Mouse (Mus musculus) G1E-ER4 (cell line): ENCODE data around the gene Map1a. TPM values are rescaled to one million over a fixed set of nuclear protein-coding genes. Genes with fewer than 3 reads are reported as not detected.

Experiments used
- GATA1 ChIP-seq: IDR thresholded peaks from one replicate; pipeline ENCODE4 v1.8.0; 2012; ENCODE audit warnings: low read length, inconsistent platforms
- polyA plus RNA-seq: library from polyadenylated mRNA; stranded (reverse); fragments of >175 nt; gene quantifications from 2 replicates; pipeline ENCODE4 v1.2.3, GENCODE M21; 2012

The Map1a gene
- polyA plus RNA-seq, 1 experiment = 20.0 TPM

DNA sequence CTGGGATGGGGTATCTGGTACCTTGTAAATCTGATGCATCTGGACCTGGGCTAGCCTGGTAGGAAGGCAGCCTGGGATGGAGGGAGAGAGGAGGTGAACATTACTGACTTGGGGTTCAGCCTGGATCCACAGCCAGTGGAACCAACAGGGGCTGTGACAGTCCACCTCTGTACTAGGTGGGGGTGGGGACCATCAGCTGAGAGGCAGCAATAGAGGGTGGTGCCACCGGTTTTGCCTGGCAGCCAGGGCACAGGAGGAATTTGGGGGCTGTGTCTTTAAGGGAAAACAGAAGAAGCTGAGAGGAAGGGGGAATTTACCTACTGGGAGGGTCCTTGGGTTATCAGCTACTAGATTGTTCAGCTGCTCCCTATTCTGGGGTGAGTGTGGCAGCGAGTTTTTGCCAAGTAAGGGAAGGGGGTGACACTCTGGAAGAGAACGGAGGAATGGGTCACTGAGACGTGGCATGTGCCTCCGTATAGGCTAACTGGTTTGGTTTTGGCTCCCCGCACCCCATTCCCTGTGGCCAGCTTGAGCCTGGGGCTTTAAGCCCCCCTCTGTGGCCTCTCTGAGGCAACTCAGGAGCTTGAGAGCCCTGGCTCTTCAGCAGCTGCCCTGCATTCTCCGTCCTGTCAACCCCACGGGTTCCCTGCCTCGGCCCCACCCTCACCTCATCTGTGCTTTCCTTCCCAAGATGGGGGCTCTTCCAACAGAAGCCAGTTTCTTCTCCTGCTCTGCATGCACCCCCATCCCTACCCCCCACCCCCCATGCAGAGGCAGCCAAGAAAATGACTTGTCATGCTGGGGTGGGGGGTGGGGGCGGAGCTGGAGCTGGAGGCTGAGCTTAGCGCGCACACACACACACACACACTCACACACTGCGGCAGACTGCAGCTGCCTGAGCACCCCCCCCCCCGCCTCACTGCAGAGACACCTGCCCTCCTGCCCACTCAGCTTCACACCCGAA is 6.5 kb downstream of the Map1a start:
- no peak for TF ChIP-seq GATA1

DNA sequence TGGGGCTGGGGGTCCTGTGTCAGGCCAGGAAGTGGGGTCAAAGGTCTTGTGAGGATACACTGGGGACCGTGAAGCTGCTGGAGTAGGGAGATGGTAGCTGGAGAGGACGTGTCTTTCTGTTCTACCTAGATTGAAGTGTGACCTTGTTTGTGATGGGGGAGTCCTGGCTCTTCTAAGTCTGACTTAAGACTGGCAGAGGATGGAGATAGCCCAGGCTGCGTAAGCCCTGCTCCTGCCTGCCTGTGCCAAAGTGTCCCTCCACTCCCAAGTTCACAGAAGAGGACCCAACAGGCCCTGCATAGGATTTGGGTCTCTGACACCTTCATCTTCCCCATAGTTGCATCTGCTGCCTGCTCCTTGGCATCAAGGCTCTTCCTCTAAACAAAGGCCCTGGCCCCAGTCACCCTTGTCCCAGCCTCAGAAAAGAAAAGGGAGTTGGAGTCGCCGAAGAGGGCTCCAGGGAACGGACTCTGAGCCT is 7.4 kb downstream of the Map1a start:
- no peak for TF ChIP-seq GATA1

DNA sequence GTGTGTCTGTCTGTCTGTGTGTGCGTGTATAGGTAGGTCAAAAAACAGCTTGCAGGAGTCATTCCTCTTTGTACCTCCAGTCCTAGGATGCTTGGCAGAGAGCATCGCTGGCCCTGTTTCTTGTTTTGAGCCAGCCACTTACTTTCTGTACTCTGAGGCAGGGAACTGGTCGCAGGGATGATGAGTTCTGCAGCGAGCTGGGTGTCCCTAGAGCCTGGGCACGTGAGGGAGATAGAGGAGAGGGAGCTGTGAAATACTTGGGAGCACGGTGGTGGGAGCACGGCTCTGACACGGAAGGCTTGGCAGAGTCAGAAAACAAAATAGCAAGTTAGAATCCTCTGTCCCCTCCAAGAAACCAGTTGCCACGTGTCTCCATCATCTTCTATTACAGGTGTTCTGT is 8.3 kb downstream of the Map1a start:
- no peak for TF ChIP-seq GATA1

DNA sequence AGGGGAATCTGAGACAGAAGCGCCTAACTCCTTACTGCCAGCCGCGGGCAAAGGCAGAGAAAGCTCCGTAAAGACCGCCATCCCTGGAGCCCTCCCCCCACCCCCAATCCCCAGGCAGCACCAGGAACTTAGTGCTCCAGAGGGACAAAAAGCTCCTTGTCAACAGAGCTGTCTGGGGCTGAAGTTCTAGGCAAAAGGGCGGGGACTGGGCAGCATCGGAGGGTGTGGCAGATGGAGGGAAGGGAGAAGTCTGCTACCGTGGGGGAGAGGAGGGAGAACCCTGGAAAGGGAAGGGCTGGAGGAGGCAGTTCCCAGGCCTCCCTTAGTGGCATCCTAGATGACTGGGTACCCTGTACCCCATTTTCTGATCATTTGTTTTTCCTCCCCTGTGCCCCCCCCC is 8.7 kb downstream of the Map1a start:
- no peak for TF ChIP-seq GATA1

DNA sequence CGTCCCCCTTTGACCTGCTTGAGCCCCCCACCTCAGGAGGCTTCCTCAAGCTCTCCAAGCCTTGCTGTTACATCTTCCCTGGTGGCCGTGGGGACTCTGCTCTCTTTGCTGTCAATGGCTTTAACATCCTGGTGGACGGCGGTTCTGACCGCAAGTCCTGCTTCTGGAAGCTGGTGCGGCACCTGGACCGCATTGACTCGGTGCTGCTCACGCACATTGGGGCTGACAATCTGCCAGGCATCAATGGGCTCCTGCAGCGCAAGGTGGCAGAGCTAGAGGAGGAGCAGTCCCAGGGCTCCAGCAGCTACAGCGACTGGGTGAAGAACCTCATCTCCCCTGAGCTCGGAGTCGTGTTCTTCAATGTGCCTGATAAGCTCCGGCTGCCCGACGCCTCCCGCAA is 10.1 kb downstream of the Map1a start:
- no peak for TF ChIP-seq GATA1

DNA sequence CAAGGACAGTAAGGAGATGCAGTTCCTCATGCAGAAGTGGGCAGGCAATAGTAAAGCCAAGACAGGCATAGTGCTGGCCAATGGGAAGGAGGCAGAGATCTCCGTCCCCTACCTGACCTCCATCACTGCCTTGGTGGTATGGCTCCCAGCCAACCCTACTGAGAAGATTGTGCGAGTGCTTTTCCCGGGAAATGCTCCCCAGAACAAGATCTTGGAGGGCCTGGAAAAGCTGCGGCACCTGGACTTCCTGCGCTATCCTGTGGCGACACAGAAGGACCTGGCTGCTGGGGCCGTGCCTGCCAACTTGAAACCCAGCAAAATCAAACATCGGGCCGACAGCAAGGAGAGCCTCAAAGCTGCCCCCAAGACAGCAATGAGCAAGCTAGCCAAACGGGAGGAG is 10.6 kb downstream of the Map1a start:
- no peak for TF ChIP-seq GATA1

DNA sequence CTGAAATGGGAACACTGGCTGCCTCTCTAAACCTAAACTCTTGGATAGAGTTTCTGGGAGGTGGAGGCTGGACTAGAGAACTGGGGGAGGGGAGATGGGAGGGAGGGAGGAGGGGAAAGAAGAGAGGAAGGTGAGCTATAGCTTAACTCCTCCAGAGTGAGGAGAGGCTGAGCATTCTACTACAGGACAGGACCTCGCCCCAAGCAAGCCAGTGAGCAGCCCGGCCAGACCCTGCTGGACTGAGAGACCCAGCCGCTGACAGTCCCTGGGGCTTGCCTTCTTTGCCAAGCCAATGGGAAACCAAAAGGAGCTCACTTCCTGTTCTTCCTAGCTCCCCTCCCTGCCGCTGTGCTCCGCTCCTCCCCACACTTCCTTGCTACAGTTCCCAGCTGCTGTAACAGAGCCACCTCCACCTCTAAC is 19.6 kb downstream of the Map1a start:
- no peak for TF ChIP-seq GATA1

DNA sequence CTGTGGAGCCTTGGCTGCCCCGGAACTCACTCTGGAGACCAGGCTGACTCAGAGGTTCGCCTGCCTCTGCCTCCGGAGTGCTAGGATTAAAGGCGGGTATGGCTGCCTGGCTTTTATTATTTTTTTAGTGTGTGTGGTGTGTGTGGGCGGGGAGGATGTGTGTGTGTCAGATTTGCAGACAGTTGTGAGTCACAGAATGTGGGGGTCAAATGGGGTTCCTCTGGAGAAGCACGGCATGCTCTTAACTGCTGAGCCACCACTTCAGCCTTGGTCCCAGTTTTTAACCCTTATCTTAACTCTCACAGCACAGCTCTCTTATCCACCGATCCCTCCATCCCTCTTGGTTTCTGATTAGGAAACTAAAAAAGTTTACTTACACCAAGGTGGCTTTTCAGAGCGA is 26.9 kb downstream of the Map1a start:
- no peak for TF ChIP-seq GATA1

DNA sequence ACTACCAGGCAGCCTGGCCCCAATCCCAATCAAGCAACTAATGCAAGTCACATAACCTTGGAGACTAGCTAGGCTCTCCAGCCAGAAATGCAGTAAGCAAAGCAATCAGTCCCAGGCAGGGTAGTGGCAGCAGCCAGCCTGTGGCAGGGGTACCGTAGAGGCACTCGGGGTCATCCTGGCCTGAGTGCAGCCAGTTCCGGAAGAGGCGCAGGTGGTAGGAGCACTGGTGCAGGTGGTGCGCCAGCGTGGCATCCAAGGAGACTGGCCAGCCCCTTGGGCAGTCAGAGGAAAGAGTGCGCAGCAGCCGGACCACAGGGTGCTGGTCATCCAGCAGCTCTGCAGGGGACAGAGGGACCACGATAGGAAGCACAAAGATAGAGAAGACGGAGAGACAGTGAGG is 33.6 kb downstream of the Map1a start:
- TF ChIP-seq GATA1 = no peak

DNA sequence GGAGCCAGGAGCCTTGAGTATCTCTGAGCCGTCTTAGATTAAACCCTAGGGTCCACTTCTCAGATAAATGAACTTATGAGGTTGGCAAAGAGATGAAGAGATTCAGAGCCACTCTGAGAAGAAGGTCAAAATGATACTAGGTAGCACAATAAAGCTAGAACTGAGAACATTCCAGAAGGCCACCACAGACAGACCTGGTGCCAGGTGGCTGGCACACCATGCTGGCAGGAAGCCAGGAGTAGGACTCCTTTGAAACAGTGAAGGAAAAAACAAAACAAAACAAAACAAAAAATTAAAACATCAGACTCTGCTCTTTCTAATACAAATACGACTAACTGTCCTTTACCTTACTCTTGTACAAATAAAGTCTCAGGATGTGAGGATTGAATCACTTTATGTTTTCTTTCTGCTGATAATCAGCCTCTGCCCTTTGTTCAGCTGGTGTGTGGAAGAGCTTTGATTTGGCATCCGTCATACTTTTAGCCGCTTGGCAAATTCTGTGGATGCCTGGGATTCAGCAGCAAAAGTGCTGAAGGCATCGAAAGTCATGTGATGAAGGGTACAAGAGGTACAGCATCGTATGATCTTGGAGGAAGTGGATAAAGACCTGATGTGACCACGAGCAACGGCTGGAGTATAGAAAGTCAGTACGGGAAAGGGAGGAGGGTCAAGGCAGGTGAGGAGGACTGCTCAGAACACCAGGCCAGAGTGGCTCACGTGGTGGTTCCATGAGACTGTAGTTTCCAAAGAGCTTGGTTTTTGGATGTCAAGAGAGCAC is 34.5 kb downstream of the Map1a start:
- no peak for TF ChIP-seq GATA1

DNA sequence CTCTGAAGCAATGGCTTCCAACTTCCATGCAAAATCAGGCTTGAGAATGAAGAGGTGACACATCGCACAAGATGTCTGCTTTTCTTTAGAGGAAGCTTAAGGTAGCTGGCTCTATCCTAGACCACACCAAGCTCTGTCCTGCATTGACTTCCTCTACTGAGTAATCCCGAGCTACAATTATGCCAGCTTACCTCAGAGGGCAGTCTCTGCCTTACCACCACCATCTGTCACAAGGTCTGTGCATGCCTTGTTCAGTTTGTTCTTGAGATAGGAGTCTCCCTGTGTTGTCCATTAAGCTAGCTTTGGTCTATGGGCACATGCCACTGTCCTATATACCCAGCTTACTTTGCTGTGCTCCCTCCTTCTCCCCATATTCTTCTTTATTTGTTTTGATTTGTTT is 40.1 kb downstream of the Map1a start:
- no peak for TF ChIP-seq GATA1

DNA sequence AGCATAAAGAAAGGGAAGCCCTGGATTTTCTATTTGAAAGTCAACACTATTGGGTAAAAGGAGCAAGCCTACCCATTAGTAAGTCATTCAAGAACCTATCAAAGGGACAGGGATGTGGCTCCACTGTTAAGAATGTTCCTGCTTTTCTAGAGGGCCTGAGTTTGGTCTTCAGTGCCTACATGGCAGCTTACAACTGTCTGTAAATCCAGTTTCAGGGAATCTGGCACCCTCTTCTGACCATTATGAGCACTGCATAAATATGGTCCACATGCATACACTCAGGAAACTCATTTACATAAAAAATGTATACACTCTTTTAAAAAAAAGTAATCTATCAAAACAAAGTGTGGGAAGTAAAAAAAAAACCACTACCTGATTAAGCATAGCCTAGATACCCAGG is 49.7 kb downstream of the Map1a start:
- TF ChIP-seq GATA1 = no peak

DNA sequence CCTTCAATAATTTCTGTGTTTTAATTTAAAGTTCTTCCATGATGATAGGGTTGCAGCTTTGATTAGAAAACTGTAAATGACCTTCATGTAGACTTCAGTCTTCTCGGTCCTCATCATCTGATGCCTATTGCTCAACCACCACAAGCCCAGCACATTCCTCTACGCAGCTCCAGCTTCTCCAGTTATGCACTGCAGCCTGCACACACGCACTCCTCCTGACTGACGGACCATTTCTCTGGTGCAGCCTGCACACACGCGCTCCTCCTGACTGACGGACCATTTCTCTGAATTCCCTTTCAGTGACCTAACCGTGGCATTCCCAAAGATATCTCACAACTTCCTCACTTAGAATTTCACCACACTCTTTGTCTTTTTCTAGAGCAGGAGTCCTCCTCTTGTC is 63.8 kb downstream of the Map1a start:
- TF ChIP-seq GATA1 = no peak

DNA sequence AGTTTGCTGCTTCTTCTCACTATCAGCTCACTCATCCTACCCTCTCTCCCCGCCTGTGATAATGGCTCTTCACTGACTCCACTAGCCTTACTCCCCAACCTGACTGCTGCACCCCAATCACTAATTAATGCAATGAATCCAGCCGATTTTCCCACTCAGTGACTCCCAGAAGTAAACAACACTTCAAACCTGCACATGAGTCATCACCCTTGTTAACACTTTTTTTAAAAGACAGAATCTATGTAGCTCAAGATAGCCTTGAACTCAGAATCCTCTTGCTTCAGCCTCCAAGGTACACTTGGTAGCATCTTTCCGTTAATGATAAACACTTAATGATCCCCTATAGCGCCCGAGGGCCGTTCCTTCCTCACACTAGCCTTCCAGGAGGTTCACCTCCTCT is 65.0 kb downstream of the Map1a start:
- TF ChIP-seq GATA1 = no peak

DNA sequence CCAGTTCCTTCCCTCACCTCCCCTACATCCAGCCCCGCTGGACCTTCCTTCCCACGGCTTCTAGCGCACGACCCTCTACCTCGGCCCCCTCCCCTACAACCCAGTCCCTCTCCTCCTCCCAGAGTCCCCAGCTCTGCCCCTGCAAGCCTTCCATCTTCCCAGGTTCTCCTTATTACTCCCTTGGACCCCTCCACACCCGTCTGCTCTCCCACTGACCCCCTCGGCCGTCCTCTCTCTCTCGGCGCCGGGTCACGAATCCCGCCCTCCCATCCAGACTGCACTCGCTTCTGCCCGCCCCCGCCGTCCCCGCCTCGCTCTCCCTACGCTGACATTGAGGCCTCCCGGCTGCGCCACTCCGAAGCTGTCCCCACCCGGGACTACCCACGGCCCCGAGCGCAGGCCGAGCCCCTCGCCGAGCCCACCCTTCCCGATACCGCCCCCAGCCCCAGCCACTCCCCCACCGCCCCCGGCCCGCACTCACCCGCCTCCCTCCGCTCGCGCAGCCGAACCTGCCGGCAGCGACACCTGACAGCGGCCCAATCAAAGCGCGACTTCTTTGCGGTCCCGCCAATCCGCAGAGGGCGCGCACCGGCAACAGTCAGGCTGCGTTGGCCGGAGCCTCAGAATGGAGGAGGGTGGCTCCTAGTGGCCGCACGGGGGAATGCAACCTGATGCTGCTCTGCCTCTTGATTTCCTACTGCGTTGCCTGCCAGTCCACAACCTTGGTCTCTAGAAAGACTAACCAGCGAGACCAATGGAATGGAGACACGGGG is 65.6 kb downstream of the Map1a start, which contains the start of gene Ppip5k1:
Ppip5k1 (minus strand) TSS at position 577 of the 773 bp plus-strand sequence.
- no peak for TF ChIP-seq GATA1

DNA sequence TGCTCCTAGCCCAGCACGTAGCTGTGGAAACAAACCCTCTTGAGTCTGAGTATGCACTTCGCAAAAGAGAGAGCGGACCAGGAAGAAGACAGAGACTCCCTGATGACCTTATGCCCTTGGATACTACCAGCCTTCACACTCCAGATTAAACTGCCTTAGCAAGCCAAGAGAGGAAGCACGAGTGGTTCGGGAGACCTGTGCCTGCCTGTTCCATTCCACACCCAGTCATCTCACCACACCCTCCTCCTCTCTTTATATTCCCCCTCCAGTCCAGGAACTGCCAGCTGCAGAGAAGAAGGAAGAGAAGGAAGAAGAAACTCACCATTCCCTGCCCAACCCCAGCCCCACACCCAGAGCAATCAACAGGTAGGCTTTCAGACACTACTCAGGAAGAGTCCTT is 68.1 kb downstream of the Map1a start, which contains the start of gene Ckmt1:
Ckmt1 (plus strand) TSS at position 221 of the 400 bp plus-strand sequence.
- TF ChIP-seq GATA1 = no peak
